Mouse (Mus musculus) liver, postnatal 0 days (tissue): ENCODE results near the gene Smc2.

Experiments
- CTCF ChIP-seq: sonication (generic); IDR thresholded peaks from 2 replicates; pipeline ENCODE4 v1.5.1; 2016; ENCODE audit warnings: antibody characterized with exemption, low read depth
- EP300 ChIP-seq: IDR thresholded peaks from 2 replicates; pipeline ENCODE4 v1.6.1; 2016; ENCODE audit warnings: antibody characterized with exemption, low read depth, mild to moderate bottlenecking

DNA sequence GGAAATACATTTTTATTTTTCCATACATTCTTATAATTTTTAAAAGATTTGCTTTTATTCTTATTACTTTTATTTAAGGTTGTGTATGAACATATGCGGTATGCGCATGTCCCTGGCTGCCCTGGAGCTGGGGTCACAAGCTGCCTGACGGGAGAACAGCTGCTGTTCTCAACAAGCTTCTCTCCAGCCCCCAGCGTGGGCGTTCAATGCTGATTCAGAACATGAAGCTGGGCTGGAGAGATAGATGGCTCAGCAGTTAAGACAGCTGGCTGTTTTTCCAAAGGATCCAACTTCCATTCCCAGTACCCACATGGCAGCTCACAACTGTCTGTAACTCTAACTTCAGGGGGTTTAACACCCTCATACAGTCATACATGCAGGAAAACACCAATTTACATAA, 22.3 kb downstream of the Smc2 start:
- TF ChIP-seq CTCF (no peak), EP300 (no peak)
